Mouse (Mus musculus) layer of hippocampus, adult 6 months (tissue): ENCODE results near the gene Kctd14. TPM values are rescaled to one million over a fixed set of nuclear protein-coding genes. Genes with fewer than 3 reads are reported as not detected.

Experiments
- long read RNA-seq, 2 experiments: library from polyadenylated mRNA; unstranded; transcript quantifications; one replicate each; pipeline ENCODE4 v2.0.0; 2019 to 2020
- polyA plus RNA-seq: library from polyadenylated mRNA; unstranded; fragments of <200 nt; fragmentation: Nextera tagmentation; gene quantifications from 2 replicates; pipeline ENCODE4 v1.2.3, GENCODE M21; 2021

The Kctd14 gene
- 5.1 and 6.5 TPM in 2 replicates for polyA plus RNA-seq
- long read RNA-seq, experiment 1, partial matches to known transcripts: 0 of 9 reads
- long read RNA-seq, experiment 1, other reads (novel, unspliced or antisense): 4 of 9 reads
- long read RNA-seq, experiment 2, partial matches to known transcripts: 0 of 7 reads
- long read RNA-seq, experiment 2, other reads (novel, unspliced or antisense): 2 of 7 reads

GRCm38 (mm10) chr7:97451023-97451422, at the start of gene Kctd14:
Gene Kctd14 (plus strand): TSS chr7:97451323.

GRCm38 (mm10) chr7:97416906-97417777, 34.0 kb upstream of the Kctd14 start, which contains the start of gene Thrsp:
Gene Thrsp (minus strand): TSS chr7:97417730.

GRCm38 (mm10) chr7:97480821-97481339, 29.8 kb downstream of the Kctd14 start, which contains the start of gene Ints4:
Gene Ints4 (plus strand): TSS chr7:97480956.

Other genes starting within 250 kb of the Kctd14 start
- gene Usp35, start 119.3 kb upstream of the Kctd14 start, polyA plus RNA-seq: 1.8 and 3.0 TPM in 2 replicates
- 4.0 and 5.2 TPM in 2 replicates for gene Kctd21, start 119.0 kb upstream of the Kctd14 start, polyA plus RNA-seq
- gene Alg8, start 79.7 kb upstream of the Kctd14 start, polyA plus RNA-seq: 8.7 and 9.5 TPM in 2 replicates
- gene Ndufc2, start 51.3 kb upstream of the Kctd14 start, polyA plus RNA-seq: 577 and 625 TPM in 2 replicates
- 166 and 221 TPM in 2 replicates for gene Thrsp, start 33.6 kb upstream of the Kctd14 start, polyA plus RNA-seq
- gene Ints4, start 29.6 kb downstream of the Kctd14 start, polyA plus RNA-seq: 20.9 and 23.3 TPM in 2 replicates
- gene Aamdc, start 128.2 kb downstream of the Kctd14 start, polyA plus RNA-seq: 133 and 153 TPM in 2 replicates
- 9.1 and 13.2 TPM in 2 replicates for gene Rsf1, start 128.6 kb downstream of the Kctd14 start, polyA plus RNA-seq
- gene Clns1a, start 245.3 kb downstream of the Kctd14 start, polyA plus RNA-seq: 153 and 156 TPM in 2 replicates